Mouse (Mus musculus) naive thymus-derived CD4-positive, alpha-beta T cell, adult 2 months (primary cell): ENCODE measurements around the gene Spata46.

ENCODE experiments used
- DNase-seq: peaks from one replicate; pipeline ENCODE4 v3.0.0-alpha.2; 2011; ENCODE audit warnings: low read depth

Gene Spata46

GRCm38 (mm10) chr1:170308503-170308902 is at the start of gene Spata46:
Gene Spata46, plus strand, starts transcription at chr1:170308803.
- DNase-seq, result no peak

- DNase-seq, result no peak
Observed at GRCm38 (mm10) chr1:170270281-170270680, 38.3 kb upstream of the Spata46 start.

GRCm38 (mm10) chr1:170270696-170271095 is 37.9 kb upstream of the Spata46 start:
- DNase-seq, result no peak

- DNase-seq, result no peak
Observed at GRCm38 (mm10) chr1:170273252-170273651, 35.4 kb upstream of the Spata46 start.

GRCm38 (mm10) chr1:170277016-170277415 is 31.6 kb upstream of the Spata46 start, which contains the start of gene Sh2d1b1:
Gene Sh2d1b1, plus strand, starts transcription at chr1:170277320.
- no peak for DNase-seq

- DNase-seq, result no peak
Observed at GRCm38 (mm10) chr1:170282415-170283129, 26.0 kb upstream of the Spata46 start.

GRCm38 (mm10) chr1:170292239-170292951 is 16.2 kb upstream of the Spata46 start:
- no peak for DNase-seq

- DNase-seq, result no peak
Observed at GRCm38 (mm10) chr1:170293257-170293656, 15.3 kb upstream of the Spata46 start.

- DNase-seq, result no peak
Observed at GRCm38 (mm10) chr1:170294786-170295570, 13.6 kb upstream of the Spata46 start.

GRCm38 (mm10) chr1:170299496-170299895 is 9.1 kb upstream of the Spata46 start:
- DNase-seq, result no peak

GRCm38 (mm10) chr1:170301686-170302085 is 6.9 kb upstream of the Spata46 start:
- no peak for DNase-seq

GRCm38 (mm10) chr1:170302456-170302855 is 6.1 kb upstream of the Spata46 start:
- no peak for DNase-seq

GRCm38 (mm10) chr1:170303103-170303502 is 5.5 kb upstream of the Spata46 start:
- DNase-seq, result no peak

GRCm38 (mm10) chr1:170305002-170305401 is 3.6 kb upstream of the Spata46 start:
- no peak for DNase-seq

GRCm38 (mm10) chr1:170306232-170306631 is 2.4 kb upstream of the Spata46 start, which contains the start of gene Gm7694:
Gene Gm7694, minus strand, starts transcription at chr1:170306332.
- DNase-seq, result no peak

GRCm38 (mm10) chr1:170311431-170311830 is 2.8 kb downstream of the Spata46 start:
- DNase-seq, result no peak

- no peak for DNase-seq
Observed at GRCm38 (mm10) chr1:170322046-170322445, 13.4 kb downstream of the Spata46 start.

GRCm38 (mm10) chr1:170323001-170323400 is 14.4 kb downstream of the Spata46 start:
- no peak for DNase-seq

- no peak for DNase-seq
Observed at GRCm38 (mm10) chr1:170324312-170324711, 15.7 kb downstream of the Spata46 start.

GRCm38 (mm10) chr1:170325277-170325676 is 16.7 kb downstream of the Spata46 start:
- DNase-seq, result no peak

- DNase-seq, result no peak
Observed at GRCm38 (mm10) chr1:170331926-170332325, 23.3 kb downstream of the Spata46 start.

- DNase-seq, result no peak
Observed at GRCm38 (mm10) chr1:170332775-170333174, 24.2 kb downstream of the Spata46 start.

GRCm38 (mm10) chr1:170339943-170340342 is 31.3 kb downstream of the Spata46 start:
- DNase-seq, result no peak
